Mouse (Mus musculus): ENCODE measurements at regions not wholly inside any gene's neighbourhood (a gene's known extent, or its start where the extent isn't known, plus 50 kb on each side); places are given as distances from the start of the nearest gene placed in this dataset.

DNA sequence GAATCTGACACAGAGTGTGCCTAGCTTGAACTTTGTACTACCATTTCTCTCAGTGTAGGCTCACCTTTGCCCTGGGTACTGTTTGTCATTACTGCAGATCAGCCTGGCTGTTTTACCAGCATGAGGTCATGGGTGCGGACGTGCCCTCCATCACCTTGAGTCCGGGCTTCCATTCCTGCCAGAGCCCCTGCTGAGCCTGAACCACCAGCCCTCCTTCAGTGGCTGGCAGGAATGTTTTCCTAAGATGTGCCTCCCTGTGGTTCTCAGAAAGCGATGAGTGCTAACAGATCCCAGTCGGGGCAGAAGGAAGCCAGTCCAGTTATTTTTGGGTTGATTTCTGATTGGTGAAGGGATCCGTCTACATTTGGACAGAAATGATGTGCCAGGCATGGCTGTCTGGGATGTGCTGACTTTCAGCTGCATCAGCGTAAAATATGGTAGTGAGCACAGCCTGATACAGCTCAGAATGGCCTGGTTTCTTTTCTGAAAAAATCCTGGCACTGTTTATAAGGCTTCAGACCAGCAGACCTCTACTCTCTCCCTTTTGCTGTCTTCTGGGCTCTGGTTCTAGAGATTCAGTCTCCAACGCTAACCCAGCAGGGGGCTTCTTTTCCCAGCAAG is 324.0 kb upstream of the Nfe2l3 start:
- DNase-seq, result no peak

DNA sequence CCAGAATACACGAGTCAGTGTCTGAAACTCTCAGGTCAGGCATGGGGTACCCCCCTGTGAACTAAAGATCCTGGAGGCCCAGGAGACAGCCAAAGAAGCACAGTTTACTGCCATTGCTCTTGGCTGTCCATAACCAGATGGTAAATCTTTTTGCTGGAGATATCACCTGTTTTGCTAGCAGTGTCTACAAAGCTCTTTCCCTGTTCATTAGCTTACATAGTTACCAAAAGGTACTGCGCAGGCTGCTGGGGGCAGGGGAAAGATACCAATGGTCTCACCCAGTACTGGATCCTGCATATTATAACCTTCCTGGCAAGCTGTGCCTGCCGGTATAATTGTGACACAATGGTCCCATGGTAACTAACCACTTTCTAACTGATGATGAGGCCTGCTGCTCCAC is 321.9 kb upstream of the Nfe2l3 start:
- DNase-seq, result no peak

DNA sequence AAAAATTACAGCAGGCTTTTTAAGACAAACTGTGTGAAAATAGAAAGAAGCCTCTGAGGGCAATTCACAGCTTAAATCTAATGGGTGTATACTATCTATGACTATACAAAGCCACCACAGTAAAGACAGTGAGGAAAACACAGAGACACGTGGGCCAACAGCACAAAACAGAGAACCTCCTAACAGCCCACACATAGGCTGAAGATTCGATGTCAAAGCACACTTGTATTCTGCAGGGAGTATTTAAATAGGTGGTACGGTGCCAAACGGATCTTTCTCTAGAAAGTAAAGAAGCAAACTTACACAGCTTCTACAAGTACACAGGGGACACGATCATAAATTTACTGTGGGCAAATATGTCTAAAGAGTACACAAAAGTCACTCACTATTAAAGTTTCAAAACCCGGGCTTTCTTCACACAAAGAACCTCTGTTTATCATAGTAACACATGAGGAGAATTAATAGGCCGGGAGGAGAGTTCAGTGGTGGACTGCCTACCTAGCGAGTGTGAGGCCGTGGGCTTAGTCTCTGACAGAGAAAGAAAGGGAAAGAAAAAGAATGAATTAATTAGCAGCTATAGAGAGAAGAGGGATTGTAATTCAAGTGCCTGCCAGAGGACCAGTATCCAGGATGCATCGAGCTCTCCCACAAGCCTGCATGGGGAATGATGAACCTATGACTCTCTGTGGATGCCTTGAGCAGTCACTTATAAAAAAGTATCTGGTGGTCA is 317.7 kb upstream of the Nfe2l3 start:
- no peak for DNase-seq

DNA sequence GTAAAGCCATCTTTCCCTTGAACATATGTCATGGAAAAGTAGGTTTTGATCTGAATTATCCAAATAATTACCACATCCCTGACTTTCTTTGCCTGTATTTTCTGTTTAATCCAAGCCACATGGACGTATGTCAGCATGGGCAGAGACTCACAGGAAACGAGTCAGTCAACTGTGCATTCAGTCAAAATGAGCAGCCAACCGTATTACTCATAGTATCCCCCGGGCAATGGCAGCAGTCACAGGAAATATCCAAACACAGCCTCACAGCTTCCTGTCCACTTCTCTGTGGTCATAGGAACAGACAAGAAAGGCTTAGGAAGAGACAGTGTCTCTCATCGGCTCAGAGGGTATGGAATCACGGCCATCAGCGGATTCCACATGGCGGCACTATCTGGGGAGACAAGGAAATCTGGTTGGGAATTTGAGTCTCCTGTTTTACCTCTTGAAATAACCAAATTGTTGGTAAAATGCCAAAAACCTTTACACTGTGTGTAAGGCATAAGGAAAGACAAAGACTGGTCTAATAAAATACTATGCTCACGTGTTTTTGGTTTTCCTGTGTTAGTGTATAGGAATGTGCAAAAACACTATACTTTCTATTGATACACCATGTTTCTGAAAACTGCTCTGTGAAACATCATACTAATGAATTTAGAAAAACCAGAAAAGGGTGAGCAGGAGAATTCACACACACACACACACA is 313.5 kb upstream of the Nfe2l3 start:
- no peak for DNase-seq

DNA sequence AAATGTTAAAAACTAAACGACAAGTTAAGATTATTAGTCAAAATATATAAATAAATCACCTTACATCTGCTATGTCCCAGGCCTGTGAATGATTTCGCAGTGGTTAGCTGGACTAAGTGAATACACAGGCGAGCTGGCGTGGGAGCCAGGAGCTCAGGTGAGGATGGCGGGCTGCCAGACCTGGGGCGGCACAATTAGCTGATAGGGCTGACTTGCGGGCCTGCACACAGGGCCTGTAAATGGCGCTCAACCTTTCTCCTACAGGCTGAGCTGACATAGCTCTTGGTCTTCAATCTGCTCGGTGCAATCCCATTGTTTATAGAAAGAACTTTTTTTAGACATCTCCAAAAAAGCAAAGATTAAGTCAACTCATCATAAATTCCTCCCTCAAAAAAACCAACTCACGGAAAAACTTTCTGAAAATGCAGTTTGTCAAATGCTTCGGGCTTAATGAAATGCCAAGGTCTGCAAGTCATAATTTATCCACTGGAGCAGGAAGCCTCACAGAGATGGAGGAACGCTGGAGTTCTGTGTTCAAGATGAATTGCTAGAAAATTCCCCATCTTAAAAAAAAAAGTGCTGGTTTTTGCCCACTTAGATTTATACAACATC is 312.7 kb upstream of the Nfe2l3 start:
- peak; percentile 53 for DNase-seq

DNA sequence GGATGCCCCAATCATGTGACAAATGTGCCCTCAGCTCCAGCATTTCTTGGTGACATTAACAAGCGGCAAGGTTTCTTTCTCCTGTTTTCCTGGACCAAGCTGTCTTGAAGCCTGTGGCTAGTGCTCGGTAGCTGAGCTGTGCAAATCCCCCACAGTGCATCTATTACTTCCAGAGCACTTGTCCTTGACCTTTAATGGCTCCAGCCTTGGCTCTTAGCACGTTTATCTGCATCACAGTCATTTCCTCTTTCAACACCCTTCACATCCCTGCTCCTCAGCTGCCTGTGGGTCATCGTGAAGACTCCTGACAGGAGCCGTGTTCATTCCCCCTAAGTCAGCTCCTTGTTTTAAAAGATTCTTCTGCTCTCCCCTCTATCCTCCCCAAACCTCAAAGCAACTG is 309.5 kb upstream of the Nfe2l3 start:
- no peak for DNase-seq

DNA sequence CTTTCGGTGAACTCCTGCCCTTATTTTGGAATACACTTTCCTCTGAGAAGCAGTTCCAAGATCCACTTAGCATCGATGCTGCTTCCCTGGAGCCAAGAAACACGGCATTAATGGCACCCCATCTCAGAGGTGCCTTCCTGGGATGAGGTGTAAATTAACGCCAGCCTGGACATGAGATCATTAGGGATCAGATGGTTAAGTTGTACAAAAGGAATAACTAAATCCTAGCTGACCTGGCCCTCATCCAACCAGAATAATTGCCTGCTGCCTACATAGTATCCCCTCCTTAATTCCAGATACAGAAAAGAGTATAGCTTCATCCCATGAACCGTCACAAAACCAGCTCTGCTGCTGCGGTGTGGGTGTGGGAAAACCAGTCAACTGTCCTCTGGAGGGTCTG is 304.6 kb upstream of the Nfe2l3 start:
- no peak for DNase-seq

DNA sequence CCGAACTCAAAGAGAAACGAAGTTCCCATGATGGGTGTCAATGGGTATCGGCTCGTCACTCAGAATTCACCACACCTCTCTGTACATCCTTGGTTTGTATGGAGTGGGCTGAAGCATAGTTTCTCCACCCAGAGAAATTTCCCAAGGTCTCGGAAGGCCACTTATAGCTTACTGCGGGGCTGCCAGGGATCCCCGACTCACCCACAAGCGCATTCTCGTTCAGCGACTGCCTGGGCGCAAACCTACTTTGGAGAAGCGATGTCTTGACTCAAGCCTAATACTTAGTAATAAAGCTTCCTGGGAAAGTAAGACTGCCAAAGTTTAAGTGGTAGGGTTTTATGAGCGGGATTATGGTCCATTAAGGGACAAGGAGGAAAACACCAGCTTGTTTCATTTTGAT is 303.4 kb upstream of the Nfe2l3 start:
- DNase-seq, result no peak

DNA sequence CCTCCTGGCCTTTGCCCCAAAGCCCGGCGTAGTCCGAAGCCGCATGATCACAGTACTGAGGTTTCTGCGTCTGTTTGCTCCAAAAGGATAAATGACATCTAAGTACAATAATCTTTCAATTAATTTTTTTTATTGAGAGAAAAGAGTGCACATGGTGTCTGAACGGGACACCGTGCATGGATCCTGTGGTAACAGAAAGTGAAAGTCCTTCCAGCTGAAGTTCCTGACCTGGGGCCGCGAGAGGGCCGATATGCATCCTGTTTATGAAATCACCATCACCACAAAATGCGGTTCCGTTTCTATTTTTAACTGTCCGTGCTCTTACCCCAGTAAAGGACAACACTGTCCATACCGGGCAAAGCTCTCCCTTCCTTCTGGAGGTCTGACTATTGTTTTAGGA is 302.9 kb upstream of the Nfe2l3 start:
- DNase-seq, result no peak

DNA sequence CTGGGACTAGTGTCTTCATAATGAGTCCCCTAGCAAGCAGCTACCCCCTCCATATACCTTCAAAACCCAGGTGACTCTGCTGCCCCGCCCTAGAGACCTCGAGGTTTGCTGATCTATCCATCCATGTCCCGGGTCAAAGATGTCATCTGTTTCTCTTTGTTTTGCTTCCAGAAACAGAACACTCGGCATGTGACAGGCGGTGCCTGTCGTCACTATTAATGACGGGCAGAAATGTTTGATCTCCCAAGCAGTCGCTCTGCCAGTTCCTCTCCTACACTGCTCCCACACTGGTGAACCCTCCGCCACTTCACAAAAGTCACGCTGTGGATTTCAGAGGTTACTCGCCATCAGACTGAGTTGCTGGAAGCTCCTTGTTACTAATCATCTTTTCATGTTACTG is 287.7 kb upstream of the Nfe2l3 start:
- no peak for DNase-seq

DNA sequence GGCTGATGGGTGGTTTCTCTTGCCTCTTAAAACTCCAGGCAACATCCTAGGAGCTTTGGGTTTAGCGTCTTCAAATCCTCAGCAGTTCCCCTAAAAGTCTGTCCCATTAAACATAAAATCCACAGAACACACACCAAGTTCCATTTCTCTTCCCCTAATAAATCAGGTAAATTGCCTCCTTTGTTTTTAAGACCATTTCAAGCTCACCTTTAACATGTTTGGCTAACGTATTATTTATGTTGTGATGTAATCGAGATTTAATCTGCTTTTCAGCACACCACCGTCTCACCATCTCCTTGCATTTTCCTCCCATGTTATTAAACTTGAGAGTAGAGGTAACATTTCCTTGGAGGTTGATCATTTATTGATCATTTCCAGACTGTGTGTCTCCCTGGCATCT is 286.6 kb upstream of the Nfe2l3 start:
- DNase-seq, result no peak

DNA sequence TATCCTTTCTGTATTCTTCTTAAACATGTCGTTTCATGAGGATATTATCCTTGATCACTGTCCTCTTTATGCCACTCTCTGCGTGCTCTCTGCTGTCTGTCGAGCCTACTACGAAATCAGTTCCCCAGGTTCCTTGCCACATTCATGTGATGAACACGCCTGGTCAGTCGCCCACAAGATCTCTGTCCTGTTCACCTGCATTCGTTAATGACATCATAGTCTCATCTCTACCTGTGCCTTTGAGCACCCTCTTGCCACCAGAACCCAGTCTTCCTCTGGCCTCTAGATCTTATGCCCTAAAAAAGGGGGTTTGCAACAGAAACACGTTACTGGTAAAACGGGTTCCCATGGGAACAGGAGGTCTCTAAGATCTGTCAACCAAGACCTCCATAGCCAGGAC is 283.6 kb upstream of the Nfe2l3 start:
- no peak for DNase-seq

DNA sequence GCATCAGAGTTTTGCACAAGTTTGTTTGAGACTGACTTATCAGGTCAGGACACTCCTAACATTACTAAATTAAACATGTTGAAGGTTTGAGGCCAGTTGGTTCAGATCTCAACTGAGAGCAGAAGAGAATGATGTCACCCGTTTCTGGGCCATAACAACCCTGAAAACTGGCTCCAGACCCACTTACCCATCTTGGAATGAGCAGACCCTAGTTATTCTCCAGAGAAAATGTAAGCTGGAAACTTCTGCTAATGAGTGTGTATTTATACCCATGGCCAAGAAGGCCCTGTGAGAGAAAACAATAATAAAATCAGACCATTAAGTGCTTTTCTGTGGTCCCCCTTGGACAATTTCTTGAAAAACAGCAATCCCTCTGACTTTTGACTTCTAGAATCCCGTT is 282.4 kb upstream of the Nfe2l3 start:
- DNase-seq, result no peak

DNA sequence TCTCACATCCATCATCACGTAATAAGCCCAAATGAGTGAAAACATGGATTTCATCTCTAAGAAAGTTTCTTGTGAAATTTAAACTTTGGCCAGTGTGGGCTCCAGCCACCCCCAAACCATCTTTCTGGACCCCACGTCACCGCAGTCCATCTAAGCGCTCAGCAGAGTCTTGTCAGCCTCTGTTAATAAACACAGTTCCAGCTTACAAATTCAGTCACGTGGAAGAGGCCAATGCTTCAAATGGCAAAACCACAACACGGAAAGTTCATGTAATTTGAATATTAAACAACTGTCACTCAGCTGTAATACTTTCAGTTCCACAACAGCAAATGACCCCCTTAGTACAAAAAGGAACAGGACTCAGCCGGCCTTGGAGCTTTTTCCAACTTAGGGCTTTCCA is 282.0 kb upstream of the Nfe2l3 start:
- no peak for DNase-seq

DNA sequence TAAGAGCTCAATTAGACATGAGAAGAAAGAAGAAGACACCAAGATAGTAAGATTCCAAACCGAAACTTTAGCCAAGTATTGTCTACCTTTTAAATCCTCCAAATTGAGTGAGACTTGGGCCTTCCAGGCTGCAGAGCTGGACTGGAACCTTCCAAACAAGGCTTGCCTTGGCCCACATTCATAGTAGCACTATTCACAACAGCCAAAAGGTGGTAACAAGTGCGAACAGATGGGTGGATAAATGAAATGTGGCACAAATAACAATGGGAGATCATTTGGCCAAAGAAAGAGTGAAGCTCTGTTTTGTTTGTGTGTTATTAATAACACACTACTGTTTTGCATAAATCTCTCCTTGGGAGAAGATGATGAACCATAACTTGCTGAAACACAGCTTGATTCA is 281.6 kb upstream of the Nfe2l3 start:
- no peak for DNase-seq

DNA sequence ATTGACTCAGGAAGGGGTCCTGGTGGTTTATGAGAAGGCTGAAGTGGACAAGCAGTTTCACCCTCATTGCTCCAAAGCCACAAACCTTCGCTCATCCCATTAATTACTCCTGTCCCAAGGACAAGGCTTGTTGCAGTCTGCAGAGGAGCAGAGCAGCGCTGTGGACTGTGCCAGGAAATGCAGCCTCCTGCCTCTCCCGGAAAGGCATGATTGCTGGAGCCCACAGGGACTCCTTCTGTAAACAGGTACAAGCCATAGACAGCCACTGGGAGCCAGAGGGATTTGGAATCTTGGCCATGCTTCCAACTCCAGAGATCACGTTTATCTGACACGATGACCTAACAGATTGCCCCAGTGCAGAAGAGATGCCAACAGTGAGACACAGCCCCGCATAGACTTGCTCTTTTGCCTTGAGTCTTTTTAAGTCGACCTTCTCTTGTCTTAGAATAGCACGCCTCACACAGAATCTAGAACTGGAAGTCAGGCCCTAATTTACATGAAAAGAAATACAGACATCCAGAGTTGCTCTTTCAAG is 275.6 kb upstream of the Nfe2l3 start:
- no peak for DNase-seq

DNA sequence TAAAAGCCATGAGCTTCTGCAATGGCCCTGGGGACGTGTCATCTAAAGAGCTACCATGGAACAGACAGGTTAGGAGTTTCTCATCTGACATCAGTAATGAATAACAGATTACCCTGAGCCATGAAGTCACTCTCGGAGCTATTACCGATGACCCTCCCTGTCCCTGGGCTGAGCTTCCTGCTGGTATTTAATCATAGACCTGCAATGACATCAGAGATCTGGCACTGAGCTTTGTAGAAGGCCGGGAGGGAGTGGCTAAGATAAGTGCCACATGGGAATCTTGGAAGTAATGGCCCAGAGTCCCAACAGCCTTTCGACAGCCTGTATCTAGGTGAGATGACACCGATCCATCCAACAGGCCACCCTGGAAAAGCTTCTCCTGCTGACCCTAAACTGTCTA is 271.3 kb upstream of the Nfe2l3 start:
- no peak for DNase-seq

DNA sequence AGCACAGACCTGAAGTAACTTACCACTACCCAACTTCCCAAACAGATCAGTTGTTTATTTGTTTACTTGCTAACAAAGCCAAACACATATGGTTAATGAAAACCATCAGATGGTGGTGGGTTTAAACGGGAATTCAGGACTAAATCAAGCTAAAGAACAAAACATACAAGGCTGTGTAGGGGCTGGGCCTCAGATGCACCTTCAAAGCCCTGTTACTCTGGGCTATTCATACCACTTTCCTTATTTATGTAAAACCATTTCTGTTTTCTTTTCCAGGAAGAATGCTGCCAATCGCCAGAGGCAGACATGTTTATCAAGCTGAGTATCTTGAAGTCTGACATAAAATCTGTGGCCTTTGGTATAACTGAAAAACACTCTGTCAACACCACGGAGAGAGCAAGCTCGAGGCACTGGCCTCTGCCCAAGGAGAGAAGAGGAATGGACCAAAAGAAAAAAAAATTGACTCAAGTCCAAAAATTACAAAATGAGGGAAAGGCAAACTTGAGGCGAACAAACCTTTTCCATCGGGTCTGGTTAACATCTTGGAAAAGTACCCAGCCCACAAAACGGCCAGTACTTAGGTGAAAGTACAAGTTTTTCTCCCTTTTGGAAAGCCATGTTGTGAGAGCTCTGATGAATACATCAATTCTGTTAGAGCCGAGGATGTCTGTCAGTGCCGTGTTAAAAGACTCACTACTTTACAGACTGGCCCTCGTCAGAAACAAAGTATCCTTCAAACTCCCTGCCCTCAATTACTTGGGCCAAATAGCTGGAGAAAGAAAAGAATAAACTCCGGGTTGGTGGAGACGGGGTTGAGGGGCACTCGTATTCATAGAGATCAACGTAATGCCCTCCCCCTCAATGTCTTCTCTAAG is 270.0 kb upstream of the Nfe2l3 start:
- DNase-seq, result no peak

DNA sequence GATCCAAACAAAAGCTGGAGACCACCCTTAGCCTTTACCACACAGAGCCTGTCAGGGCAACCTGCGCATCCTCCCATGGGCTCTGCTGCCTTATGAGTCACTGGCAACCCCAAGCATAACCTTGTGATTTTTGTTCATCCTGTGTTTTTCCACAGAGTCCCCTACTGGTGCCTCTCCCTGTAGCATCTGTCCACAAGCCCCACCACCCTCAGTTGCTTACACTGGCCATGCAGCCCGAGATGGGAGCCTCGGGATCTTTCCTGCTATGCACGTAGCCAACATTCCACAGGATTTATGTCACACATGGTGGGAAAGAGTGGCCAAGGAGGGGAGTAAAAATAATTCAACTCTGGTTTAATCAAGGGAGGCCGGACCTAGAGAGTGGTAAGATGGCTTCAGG is 269.2 kb upstream of the Nfe2l3 start:
- no peak for DNase-seq

DNA sequence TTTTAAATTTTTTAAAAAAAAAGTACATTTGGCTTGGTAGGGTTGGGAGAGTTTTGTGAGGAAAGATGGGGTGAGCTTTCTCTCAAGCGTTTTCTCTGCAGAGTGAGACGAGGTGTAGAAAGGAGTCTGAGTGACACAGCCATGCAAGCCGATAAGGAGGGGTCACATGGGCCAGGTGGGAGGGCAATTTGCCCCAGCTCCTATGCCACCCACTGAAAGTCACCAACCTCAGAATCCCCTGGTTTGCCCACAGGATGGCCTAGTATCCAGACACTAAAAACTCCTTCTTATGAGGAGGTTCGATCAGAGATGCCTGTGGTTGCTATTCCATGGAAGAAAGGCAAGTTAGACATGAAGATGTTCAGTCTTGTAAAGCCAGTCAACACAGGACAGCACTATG is 268.6 kb upstream of the Nfe2l3 start:
- DNase-seq, result no peak

DNA sequence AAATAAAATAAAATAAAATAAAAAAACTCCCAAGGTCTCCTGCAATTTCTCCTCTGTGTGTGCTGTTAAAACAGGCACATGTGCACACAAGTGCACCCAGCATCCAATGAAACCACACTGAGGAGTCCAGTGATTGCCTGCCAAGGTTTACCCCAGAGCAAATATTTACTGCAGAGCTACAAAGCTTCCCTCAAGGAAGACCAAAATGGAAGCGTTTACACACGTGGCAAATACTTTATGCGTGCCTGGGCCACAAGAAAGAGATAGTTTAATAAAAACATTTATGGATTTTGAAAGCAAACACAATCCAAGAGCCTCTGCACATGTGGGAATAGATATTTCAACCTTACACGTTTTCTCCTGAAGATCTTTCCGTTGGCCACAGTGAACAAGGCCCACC is 265.4 kb upstream of the Nfe2l3 start:
- DNase-seq, result no peak

DNA sequence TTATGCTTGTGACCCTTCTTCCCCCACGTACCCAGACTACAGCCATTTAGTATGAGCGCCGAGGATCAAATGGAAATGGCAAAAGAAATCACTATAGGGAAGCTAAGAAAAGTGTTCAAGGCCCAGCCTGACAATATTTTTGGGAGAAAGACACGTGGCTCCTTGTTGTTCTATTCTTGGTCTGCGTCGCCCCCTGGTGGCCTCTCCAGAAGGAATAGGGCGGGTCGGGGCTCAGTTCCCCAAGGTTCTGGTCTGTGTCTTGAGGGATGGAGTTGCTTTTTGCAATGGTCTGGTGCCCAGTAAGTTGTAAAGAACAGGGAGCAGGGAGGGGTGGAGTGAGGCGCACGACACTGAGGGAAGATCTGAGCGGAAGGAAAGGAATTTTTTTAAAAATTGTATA is 264.4 kb upstream of the Nfe2l3 start:
- DNase-seq, result peak; percentile 80
